Mouse (Mus musculus) layer of hippocampus, postnatal 14 days (tissue): ENCODE data around the gene Ccdc106. TPM values are rescaled to one million over a fixed set of nuclear protein-coding genes. Genes with fewer than 3 reads are reported as not detected.
"Not testable (repeated sequence)": the region's sequence is repeated elsewhere in the genome, so short reads cannot be mapped to it uniquely, and the experiment has no call there.

Experiments
- DNase-seq, 2 experiments: peaks; one replicate each; pipeline ENCODE4 v3.0.0; 2021 to 2022; ENCODE audit warnings: low spot score in 2 of 2, mixed read lengths in 1 of 2
- long read RNA-seq, 2 experiments: library from polyadenylated mRNA; stranded (forward); transcript quantifications; one replicate each; pipeline ENCODE4 v2.0.0; 2021
- total RNA-seq, 2 experiments: library from RNA; stranded (reverse); gene quantifications; 2 replicates each; pipeline ENCODE4 v1.2.3; 2021

The Ccdc106 gene
- 10 to 100 TPM; 65.6 to 67.2 TPM for total RNA-seq
- long read RNA-seq, experiment 1, transcript Ccdc106-201 (5 exons, 1,534 nt): major isoform, 19 of 54 reads
- long read RNA-seq, experiment 1, partial matches to known transcripts: 16 of 54 reads
- long read RNA-seq, experiment 1, other reads (novel, unspliced or antisense): 19 of 54 reads
- long read RNA-seq, experiment 2, transcript Ccdc106-201 (5 exons, 1,534 nt): major isoform, 25 of 87 reads
- long read RNA-seq, experiment 2, partial matches to known transcripts: 11 of 87 reads
- long read RNA-seq, experiment 2, other reads (novel, unspliced or antisense): 50 of 87 reads

DNA sequence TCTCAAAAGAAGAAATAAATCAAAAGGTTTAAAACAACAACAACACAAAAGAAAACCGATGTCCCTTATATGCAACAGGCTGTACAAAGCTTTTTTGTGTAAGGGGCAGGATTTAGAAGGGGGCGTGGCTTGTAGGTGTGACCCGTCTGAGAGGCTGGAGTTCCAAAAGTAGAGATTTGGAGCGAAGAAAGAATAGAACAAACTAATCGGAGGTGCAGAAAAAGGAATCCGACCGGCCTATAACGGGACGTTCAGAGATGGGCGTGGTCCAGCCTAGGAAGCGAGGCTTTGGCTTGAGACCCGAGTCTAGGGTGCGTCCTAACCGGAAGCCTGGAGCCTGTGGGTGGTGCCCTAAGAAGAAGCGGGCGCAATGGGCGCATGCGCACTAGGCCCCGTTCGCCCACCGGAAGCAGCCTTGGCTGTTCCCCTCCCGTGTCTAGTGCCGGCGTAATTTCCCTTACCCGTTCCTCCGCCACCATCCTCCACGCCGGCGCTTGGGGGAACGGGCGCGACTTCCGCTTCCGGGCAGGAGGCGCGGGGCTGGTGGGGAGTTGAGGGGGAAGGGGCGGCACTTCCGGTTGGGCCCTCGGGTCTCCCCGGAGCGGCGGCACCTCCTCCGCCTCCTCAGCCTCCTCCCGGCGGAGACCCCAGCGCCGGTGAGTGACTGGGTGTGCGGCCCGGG lies at the start of gene Ccdc106, which contains the start of gene Zfp865:
Gene Ccdc106 (plus strand): TSS at position 554 of the 682 bp plus-strand sequence.
Gene Zfp865 (plus strand): TSS at position 377 of the 682 bp plus-strand sequence.
- peak; percentile 99 to 100 for DNase-seq

GRCm38 (mm10) chr7:4971068-4971467 lies 49.3 kb upstream of the Ccdc106 start, which contains the start of gene Sbk3:
Sbk3 (minus strand) TSS chr7:4971168.
- no peak for DNase-seq

DNA sequence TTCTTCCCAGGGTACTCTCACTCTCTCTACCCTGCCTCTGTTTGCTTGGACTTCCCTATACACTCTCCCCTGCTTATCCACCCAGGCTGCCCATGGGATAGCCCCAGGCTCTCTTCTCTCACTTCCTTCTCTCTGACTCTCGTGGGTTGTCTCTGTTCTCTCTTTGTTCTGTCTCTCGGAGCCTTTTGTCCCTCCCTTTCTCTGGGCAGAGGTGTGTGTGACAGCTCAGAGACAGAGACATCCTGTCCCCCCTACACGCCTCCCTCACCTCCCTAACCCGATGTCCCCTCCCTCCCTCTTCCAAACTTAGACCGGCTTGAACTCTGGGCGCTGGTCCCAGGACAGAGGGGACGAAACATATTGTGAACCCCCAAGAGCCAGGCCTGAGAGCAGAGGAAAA lies 48.6 kb upstream of the Ccdc106 start:
- no peak for DNase-seq

DNA sequence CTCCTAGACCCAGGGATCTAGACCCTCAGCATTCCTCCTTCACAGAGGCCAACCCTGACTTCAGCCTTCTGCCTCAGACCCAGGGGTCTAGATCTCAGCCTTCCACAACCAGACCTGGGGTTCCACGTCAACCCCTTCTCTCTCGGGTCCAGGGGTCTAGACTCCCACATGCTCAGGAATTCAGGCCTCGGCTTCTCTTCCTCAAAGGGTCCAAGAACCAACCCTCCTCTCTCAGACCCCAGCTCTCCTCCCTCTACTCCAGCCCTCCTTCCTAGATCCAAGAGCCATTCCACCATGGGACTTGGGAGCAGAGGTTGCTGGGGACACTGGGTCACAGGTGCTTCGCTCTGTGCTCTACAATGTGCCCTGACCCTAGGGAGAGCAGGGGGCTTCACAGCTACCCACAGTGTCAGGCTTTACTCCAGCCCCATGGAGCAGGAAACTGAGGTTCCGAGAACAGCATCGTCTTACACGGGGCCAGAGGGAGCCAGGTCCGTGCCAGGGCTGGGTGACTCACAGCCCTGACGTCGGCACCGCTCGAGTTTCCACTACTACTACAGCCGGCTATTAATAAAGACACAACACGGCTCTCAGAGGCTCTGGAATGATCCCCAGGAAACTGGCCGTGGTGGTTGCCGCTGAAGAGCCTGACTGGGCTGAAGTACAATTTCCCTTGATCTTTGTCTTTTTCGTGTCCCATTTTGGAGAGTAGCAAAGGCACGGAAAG lies 47.9 kb upstream of the Ccdc106 start:
- no peak for DNase-seq

- DNase-seq: no peak
Measured at GRCm38 (mm10) chr7:4975455-4975854, 44.9 kb upstream of the Ccdc106 start.

DNA sequence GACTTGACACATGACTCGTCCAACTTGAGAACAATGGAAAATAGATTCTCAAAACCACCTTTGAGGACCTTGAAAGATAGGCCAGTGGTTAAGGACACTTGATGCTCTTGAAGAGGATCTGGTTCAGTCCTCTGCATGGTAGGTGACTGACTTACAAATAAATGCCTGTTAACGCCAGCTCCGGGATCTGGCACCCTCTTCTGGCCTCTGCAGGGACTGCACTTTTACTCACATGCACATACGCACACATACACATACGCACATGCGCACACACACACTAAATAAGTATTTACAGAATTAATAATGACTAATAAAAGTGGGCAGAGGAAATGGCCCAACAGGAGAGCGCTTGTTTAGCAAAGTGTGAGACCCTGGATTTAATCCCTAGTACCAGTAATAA lies 43.5 kb upstream of the Ccdc106 start:
- DNase-seq: no peak

- DNase-seq: no peak
Measured at GRCm38 (mm10) chr7:4988250-4988649, 32.1 kb upstream of the Ccdc106 start.

- DNase-seq: no peak
Measured at GRCm38 (mm10) chr7:4993347-4993998, 26.9 kb upstream of the Ccdc106 start.

- no peak for DNase-seq
Measured at GRCm38 (mm10) chr7:4993999-4994788, 26.2 kb upstream of the Ccdc106 start.

GRCm38 (mm10) chr7:4995268-4996002 lies 24.9 kb upstream of the Ccdc106 start:
- no peak for DNase-seq

DNA sequence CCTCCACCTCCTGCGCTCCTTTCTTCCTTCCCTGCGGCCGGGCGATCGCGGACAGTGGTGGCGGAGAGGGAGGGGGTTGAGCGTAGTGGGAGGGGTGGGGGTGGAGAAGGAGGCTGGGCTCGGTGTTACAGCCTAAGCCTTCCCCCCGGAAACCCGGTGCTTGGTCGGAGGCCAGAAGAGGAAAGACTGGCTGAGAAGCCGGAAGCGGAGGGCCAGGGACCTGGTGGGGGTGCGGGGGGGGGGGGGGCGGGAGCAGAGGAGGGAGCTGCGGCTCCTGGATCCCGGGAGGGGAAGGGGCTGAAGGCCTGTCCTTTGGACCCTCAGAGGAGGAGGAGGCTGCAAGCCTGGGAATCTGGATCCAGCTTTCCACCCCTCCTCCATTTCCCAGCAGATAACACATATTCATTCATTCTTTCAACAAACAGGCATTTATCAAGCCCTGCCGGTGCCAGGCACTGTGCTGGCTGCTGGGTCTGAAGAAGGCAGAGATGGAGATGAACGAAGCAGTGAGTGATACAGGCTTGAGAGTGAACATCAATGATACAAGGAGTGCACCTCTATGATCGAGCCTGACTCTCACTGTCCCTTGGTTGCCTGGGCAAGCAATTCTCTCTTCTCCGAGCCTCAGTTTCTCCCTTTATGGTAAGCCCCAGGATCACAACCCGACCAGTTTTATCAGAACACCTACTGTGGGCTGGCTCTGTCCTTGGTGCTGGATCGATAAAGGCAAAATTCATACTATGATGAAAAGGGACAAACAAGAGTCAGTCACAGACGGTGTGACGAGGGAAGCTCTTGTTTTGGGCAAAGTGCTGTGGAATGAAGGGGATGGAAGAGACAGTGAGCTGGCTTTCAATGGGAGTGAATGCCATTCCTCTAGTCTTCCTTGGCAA lies 24.1 kb upstream of the Ccdc106 start, which contains the start of gene Zfp579:
Gene Zfp579 (minus strand): TSS at position 156 of the 893 bp plus-strand sequence.
- DNase-seq: peak; percentile 95 to 96

DNA sequence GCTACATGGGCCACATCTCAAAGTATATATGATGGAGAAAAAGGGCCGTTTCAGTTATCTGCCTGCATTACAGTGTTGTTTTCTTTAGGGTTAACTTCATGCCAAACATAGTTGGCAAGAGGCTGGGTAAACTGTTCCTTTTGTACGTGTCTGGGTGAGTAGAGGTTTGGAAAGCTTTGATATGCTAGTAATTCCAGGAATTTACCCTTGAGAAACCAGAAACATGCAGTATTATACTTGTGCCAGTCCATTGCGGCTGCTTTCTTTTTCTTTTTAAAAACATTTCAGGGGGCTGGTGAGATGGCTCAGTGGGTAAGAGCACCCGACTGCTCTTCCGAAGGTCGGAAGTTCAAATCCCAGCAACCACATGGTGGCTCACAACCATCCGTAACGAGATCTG lies 23.4 kb upstream of the Ccdc106 start:
- no peak for DNase-seq

GRCm38 (mm10) chr7:4999876-5000275 lies 20.5 kb upstream of the Ccdc106 start:
- no peak for DNase-seq

DNA sequence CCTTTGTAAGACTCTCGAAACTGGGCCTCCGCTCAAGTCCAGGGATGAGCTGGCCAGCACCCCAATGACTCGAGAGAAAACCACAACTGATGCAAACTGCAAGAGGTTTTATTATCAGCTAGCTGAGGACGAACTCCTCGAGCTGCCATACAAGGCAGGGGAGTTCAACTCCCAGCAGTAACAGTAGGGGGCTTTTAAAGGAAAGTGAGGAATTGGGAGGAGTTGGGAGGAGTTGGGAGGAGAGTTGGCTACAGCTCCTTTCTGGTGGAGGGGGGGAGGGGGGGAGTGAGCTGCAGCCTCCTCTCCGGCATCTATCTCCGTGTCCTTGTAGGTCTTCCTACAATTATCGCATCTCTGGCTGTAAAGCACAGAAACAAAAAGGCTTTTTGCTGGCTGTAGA lies 17.5 kb upstream of the Ccdc106 start:
- not testable (repeated sequence) for DNase-seq

DNA sequence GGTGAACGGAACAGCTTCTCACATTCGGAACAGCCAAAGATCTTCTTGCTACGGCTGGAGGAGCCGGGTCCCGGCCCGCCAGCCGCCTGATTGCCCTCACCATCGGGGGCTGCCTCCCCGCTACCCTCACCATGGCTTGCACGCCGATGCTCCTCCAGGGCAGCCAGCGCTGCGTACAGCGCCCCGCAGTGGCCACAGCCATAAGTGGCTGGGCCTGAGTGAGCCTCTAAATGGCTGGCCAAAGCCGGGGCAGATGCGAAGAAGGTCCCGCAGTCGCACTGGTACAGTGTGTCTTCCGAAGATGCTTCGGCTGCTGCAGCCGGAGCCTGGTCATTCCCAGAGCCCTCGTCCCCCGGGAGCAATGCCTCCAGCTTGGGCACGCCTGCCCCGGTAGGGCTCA lies 12.1 kb upstream of the Ccdc106 start:
- no peak for DNase-seq

GRCm38 (mm10) chr7:5012681-5013513 lies 7.5 kb upstream of the Ccdc106 start:
- no peak for DNase-seq

DNA sequence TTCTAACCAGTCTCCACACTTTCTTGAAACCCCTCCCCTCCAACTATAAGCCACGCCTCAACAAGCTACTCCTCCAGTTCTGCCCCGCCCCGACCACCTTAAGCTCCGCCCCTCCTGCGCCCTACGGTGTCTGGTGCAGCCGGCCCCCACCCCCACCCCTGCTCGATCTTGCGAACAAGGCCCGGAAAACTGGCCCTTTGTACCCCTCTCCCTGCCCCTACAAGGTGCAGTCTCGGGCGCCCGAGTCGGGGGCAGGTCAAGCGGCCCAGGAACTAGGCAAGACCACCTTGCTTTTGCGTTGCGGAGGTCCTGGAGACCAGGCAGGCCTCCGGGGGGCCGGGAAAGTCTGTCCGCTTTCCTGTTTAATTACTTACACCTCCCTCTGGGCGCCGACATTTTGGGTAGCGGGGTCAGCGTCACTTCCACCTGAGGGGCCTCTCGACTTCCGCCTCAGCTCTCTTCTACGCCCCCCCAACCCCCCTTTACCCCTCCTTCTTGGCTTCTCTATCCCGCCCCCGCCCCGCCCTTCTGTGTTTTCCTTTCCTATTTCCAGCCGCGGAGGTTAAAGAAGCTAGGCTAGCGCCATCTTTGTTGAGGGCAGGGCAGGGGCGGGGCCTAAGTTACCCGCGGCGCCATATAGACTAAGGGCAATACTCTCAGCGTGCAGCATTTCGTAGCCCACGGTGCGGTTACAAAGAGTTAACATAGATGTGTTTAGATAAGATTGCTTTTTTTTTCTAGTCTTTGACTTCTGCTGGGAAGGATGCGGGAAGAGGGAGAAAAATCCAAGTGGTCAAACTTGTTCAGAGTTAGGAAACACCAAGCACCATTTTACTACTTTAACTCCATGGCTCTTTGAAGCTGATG lies 5.9 kb upstream of the Ccdc106 start, which contains the start of the genes Zfp524 and Fiz1:
Gene Zfp524 (plus strand): TSS at position 165 of the 867 bp plus-strand sequence.
Gene Fiz1 (minus strand): TSS at position 447 of the 867 bp plus-strand sequence.
- DNase-seq: peak; percentile 96 to 98
